Mouse (Mus musculus) spleen, postnatal 0 days (tissue): ENCODE results near the gene Mre11a. TPM values are rescaled to one million over a fixed set of nuclear protein-coding genes. Genes with fewer than 3 reads are reported as not detected.

ENCODE experiments used
- polyA plus RNA-seq: library from polyadenylated mRNA; unstranded; fragments of >200 nt; fragmentation: Nextera tagmentation; extraction: Ambion mirVana; gene quantifications from 2 replicates; pipeline ENCODE4 v1.2.1, GENCODE M21; 2015

Mre11a gene
- 18.6 and 18.8 TPM in 2 replicates for polyA plus RNA-seq

GRCm38 (mm10) chr9:14784039-14785002 is at the start of gene Mre11a, which contains the start of gene Ankrd49:
Gene Mre11a (plus strand): TSS chr9:14784654.
Gene Ankrd49 (minus strand): TSS chr9:14784856.

GRCm38 (mm10) chr9:14740151-14740924 is 44.1 kb upstream of the Mre11a start, which contains the start of gene Piwil4:
Gene Piwil4 (minus strand): TSS chr9:14740733.

GRCm38 (mm10) chr9:14752001-14752522 is 32.4 kb upstream of the Mre11a start, which contains the start of gene Fut4:
Gene Fut4 (minus strand): TSS chr9:14752393.

GRCm38 (mm10) chr9:14770803-14771471 is 13.5 kb upstream of the Mre11a start, which contains the start of gene 1700012B09Rik:
Gene 1700012B09Rik (minus strand): TSS chr9:14771030.

GRCm38 (mm10) chr9:14859868-14860639 is 75.6 kb downstream of the Mre11a start, which contains the start of gene Gpr83:
Gene Gpr83 (plus strand): TSS chr9:14860210.

Other genes starting within 250 kb of the Mre11a start
- 2.7 and 3.6 TPM in 2 replicates for gene Amotl1, start 139.6 kb upstream of the Mre11a start, polyA plus RNA-seq
- gene Piwil4, start 43.9 kb upstream of the Mre11a start, polyA plus RNA-seq = 0.11 and 0.22 TPM in 2 replicates
- gene Fut4, start 32.3 kb upstream of the Mre11a start, polyA plus RNA-seq = 1.6 TPM in 2 replicates
- gene 1700012B09Rik, start 13.6 kb upstream of the Mre11a start, polyA plus RNA-seq = not detected in 2 replicates
- 36.7 and 37.3 TPM in 2 replicates for gene Ankrd49, start 202 bp downstream of the Mre11a start, polyA plus RNA-seq
- 0.12 TPM in 1 of 2 replicates, not detected in the other for gene Gpr83, start 75.6 kb downstream of the Mre11a start, polyA plus RNA-seq
- gene Izumo1r, start 119.3 kb downstream of the Mre11a start, polyA plus RNA-seq = 0.27 TPM in 1 of 2 replicates, not detected in the other